ENCODE assay signal across 8 mouse cellular contexts in the genomic region with DNA sequence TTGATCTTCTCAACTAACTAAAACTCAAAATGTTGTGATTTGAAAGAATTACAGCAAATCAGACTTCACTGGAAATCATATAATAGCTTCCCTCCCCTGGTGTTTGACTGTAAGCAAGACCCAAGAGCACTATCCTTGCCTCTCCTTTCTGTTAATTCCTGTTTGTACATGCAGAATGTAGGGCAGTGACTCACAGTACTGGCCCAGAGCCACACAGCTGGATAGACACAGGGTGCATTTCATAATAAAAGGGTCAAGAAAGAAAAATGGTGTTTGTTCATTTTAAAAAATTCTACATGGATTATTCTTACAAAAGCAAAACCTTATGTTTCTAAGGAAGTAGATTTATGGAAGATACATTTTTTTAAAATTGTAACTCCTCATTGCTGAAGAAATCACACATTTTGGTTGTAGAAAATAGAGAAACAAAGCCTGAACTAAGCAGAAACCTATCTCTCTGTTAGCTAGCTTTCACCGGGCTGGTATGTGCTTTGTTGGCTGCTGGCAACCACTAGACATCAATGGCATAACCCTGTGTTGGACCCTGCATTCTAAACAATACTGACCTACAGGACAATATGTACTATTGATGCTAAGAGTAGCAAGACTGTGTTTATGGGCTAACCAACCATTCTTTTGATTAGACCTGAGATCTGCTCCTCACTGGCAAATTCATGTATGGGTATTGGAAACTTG.
A peak's percentile ranks its signal among the peaks of the same experiment; 100 is the strongest.
DNase-seq lines count a peak whose midpoint lies in the region; TF ChIP-seq lines count a peak whose summit lies in the region.

No protein-coding gene starts in this region.

- peak; percentile 60 to 66 for DNase-seq in adrenal gland, adult 18-20 months (ENCODE audit: low spot score in 2 of 2)
- DNase-seq in heart, adult 9 months (ENCODE audit: low spot score in 2 of 2), result peak; percentile 80 to 81
- DNase-seq in lung, adult 2 months, result peak; percentile 29
- peak; percentile 57 to 76 for DNase-seq in urinary bladder, postnatal 4 days (ENCODE audit: low spot score in 2 of 2)
- DNase-seq in neural tube, embryonic 10.5 days (ENCODE audit: extremely low spot score, low spot score), result no peak
- no peak for DNase-seq in spleen, postnatal 10 days (ENCODE audit: low spot score in 2 of 2)
- DNase-seq in spleen, postnatal 14 days (ENCODE audit: low spot score in 2 of 2), result no peak

- no peaks in the 10 kb centered on the region for H3K79me3 ChIP-seq in C2C12 (ENCODE audit: low read depth)

- H3K4me1 ChIP-seq in lung, adult 2 months (ENCODE audit: control insufficient read depth, insufficient read depth, low read length), result peaks cover 4% of the 10 kb centered on the region

- H3K36me3 ChIP-seq in C2C12 (ENCODE audit: control insufficient read depth, insufficient read depth), result no peaks in the 10 kb centered on the region

- H3ac ChIP-seq in C2C12 (ENCODE audit: control insufficient read depth, insufficient read length, low read depth), result no peak overlapping the region

- no peaks in the 10 kb centered on the region for H3K79me2 ChIP-seq in C2C12 (ENCODE audit: control insufficient read depth, insufficient read depth)

- TF ChIP-seq CTCF in C2C12 (IDR thresholded peaks at IDR 0.05; ENCODE audit: control insufficient read depth, insufficient read depth, insufficient read length), result no peak
- TF ChIP-seq CTCF in lung, adult 2 months (IDR thresholded peaks at IDR 0.05; ENCODE audit: insufficient read depth, low read length), result no peak

- H3K27me3 ChIP-seq in C2C12 (ENCODE audit: control insufficient read depth, insufficient read depth, insufficient read length), result no peaks in the 10 kb centered on the region

- 58% methylated on average over 1 of the region's 1 CpGs for WGBS in lung, adult 2 months

- no peak for TF ChIP-seq POLR2A in lung, adult 2 months (IDR thresholded peaks at IDR 0.05; ENCODE audit: borderline replicate concordance, extremely low read depth, low read depth, low read length)

- no peak overlapping the region for H3K4me3 ChIP-seq in C2C12 (ENCODE audit: insufficient read depth, poor library complexity, severe bottlenecking)
- H3K4me3 ChIP-seq in lung, adult 2 months (replicated peaks; ENCODE audit: extremely low read depth, low read depth, low read length), result no peak overlapping the region

TF ChIP-seq in C2C12, 6 proteins besides CTCF, POLR2A, EP300 and RAD21:
- TF ChIP-seq FOSL1 (IDR thresholded peaks at IDR 0.05; ENCODE audit: insufficient read depth, low read length, poor library complexity, severe bottlenecking) (no peak), MYOG (IDR thresholded peaks at IDR 0.05; ENCODE audit: control insufficient read depth, extremely low read depth, insufficient read length) (no peak), MYOD1 (IDR thresholded peaks at IDR 0.05; ENCODE audit: control insufficient read depth, insufficient read length, low read depth) (peak; percentile 31)

Comparison
In these comparisons a context has a peak if more than half of its experiments do, and no peak if none do; other contexts are left out.
1. DNase-seq: peak in adrenal gland, adult 18-20 months (2 of 2), heart, adult 9 months (2 of 2), lung, adult 2 months (single experiment) and urinary bladder, postnatal 4 days (2 of 2); none in neural tube, embryonic 10.5 days (single experiment), spleen, postnatal 10 days (0 of 2) and spleen, postnatal 14 days (0 of 2).